In the genomic region with DNA sequence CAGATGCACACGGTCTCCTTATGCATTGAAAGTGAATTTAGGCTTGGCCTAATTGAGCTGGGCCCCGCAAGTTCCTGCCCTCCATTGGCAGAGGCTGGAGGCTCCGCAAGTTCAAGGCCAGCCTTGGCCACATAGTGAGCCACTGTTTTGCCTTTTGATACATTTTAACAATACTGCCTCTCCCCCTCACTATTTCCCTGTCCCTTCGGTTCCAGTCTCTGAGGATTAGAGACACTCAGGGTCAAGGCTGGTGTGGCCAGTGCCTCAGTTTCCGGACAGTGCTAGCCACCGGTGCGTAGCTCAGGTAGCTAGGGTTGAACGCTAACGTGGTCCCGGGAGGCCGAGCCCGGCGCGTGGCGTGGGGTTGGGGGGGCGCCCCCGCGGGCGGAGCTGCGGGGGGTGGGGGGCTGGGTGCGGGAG, we compare ENCODE assay signal across 7 mouse cellular contexts. TPM values are rescaled to one million over a fixed set of nuclear protein-coding genes. Genes with fewer than 3 reads are reported as not detected.
DNase-seq lines count a peak whose midpoint lies in the region; ATAC-seq and TF ChIP-seq lines count a peak whose summit lies in the region.

No protein-coding gene starts in this region.

- peaks cover 60% of the 10 kb centered on the region for H3K4me1 ChIP-seq in lung, embryonic 15.5 days
- H3K4me1 ChIP-seq in embryonic facial prominence, embryonic 10.5 days = peaks cover 74% of the 10 kb centered on the region
- H3K4me1 ChIP-seq in hindbrain, embryonic 16.5 days (ENCODE audit: control insufficient read depth, insufficient read depth, low read depth, low read length) = peaks cover 49% of the 10 kb centered on the region
- H3K4me1 ChIP-seq in midbrain, postnatal 0 days (ENCODE audit: insufficient read depth, low read length) = peaks cover 36% of the 10 kb centered on the region

- no peak for ATAC-seq in lung, embryonic 15.5 days (ENCODE audit: borderline replicate concordance, extremely low read depth, low FRiP score, low TSS enrichment)
- ATAC-seq in hindbrain, embryonic 16.5 days = no peak
- ATAC-seq in midbrain, postnatal 0 days (ENCODE audit: low FRiP score) = no peak

- H3K4me2 ChIP-seq in lung, embryonic 15.5 days = peak overlapping the region; percentile 81
- H3K4me2 ChIP-seq in hindbrain, embryonic 16.5 days (ENCODE audit: low read length) = peak overlapping the region; percentile 86
- H3K4me2 ChIP-seq in midbrain, postnatal 0 days (ENCODE audit: low read depth, low read length, poor library complexity, severe bottlenecking) = peak overlapping the region; percentile 96

- no peak for TF ChIP-seq CTCF in midbrain, postnatal 0 days (IDR thresholded peaks at IDR 0.05)

- H3K27ac ChIP-seq in lung, embryonic 15.5 days = peak overlapping the region; percentile 93
- H3K27ac ChIP-seq in embryonic facial prominence, embryonic 10.5 days (replicated peaks) = peak overlapping the region; percentile 99
- H3K27ac ChIP-seq in hindbrain, embryonic 16.5 days (ENCODE audit: low read depth, low read length) = peak overlapping the region; percentile 90
- H3K27ac ChIP-seq in midbrain, postnatal 0 days (ENCODE audit: low read depth, low read length) = peak overlapping the region; percentile 94

- no peaks in the 10 kb centered on the region for H3K9me3 ChIP-seq in lung, embryonic 15.5 days
- H3K9me3 ChIP-seq in embryonic facial prominence, embryonic 10.5 days = no peaks in the 10 kb centered on the region
- no peaks in the 10 kb centered on the region for H3K9me3 ChIP-seq in hindbrain, embryonic 16.5 days (ENCODE audit: control insufficient read depth, low read length)
- H3K9me3 ChIP-seq in midbrain, postnatal 0 days (ENCODE audit: low read length) = no peaks in the 10 kb centered on the region

- 8% methylated on average over 21 of the region's 21 CpGs for WGBS in lung, embryonic 15.5 days
- WGBS in embryonic facial prominence, embryonic 10.5 days = 7% methylated on average over 21 of the region's 21 CpGs
- WGBS in hindbrain, embryonic 16.5 days = 7% methylated on average over 20 of the region's 21 CpGs
- WGBS in midbrain, postnatal 0 days = 6% methylated on average over 20 of the region's 21 CpGs

- no peak for DNase-seq in lung, postnatal 25 days (ENCODE audit: low spot score)
- peak; percentile 50 for DNase-seq in embryonic facial prominence, embryonic 10.5 days (ENCODE audit: low spot score)
- peak; percentile 21 for DNase-seq in midbrain, postnatal 0 days (ENCODE audit: low spot score)
- no peak for DNase-seq in ovary, postnatal 10 days (ENCODE audit: low spot score)
- DNase-seq in gastrocnemius, adult 18-20 months (ENCODE audit: low spot score) = no peak

- H3K4me3 ChIP-seq in lung, embryonic 15.5 days = peak overlapping the region; percentile 81
- H3K4me3 ChIP-seq in embryonic facial prominence, embryonic 10.5 days = peak overlapping the region; percentile 90
- peak overlapping the region; percentile 83 for H3K4me3 ChIP-seq in hindbrain, embryonic 16.5 days (ENCODE audit: low read length)
- H3K4me3 ChIP-seq in midbrain, postnatal 0 days (ENCODE audit: low read depth, low read length) = peak overlapping the region; percentile 86

- peak overlapping the region; percentile 97 for H3K9ac ChIP-seq in lung, embryonic 15.5 days
- peak overlapping the region; percentile 100 for H3K9ac ChIP-seq in hindbrain, embryonic 16.5 days (ENCODE audit: low read depth, low read length)
- peak overlapping the region; percentile 100 for H3K9ac ChIP-seq in midbrain, postnatal 0 days (replicated peaks; ENCODE audit: low read length, poor library complexity, severe bottlenecking)

- no peaks in the 10 kb centered on the region for H3K36me3 ChIP-seq in lung, embryonic 15.5 days
- H3K36me3 ChIP-seq in embryonic facial prominence, embryonic 10.5 days (replicated peaks) = peaks cover 18% of the 10 kb centered on the region
- no peaks in the 10 kb centered on the region for H3K36me3 ChIP-seq in hindbrain, embryonic 16.5 days (ENCODE audit: control insufficient read depth, insufficient read depth, low read length)
- H3K36me3 ChIP-seq in midbrain, postnatal 0 days (ENCODE audit: insufficient read depth, low read length) = peaks cover 8% of the 10 kb centered on the region; the same call in 1 of the 2 replicates

- H3K27me3 ChIP-seq in lung, embryonic 15.5 days = no peaks in the 10 kb centered on the region
- H3K27me3 ChIP-seq in embryonic facial prominence, embryonic 10.5 days (replicated peaks; ENCODE audit: low read depth, poor library complexity, severe bottlenecking) = no peaks in the 10 kb centered on the region
- H3K27me3 ChIP-seq in hindbrain, embryonic 16.5 days (replicated peaks; ENCODE audit: control insufficient read depth, insufficient read depth, low read length) = no peaks in the 10 kb centered on the region
- no peaks in the 10 kb centered on the region for H3K27me3 ChIP-seq in midbrain, postnatal 0 days (ENCODE audit: insufficient read depth, low read length)

RNA-seq across cellular contexts. Expression of gene Src, which starts 5.5 kb away (rescaled TPM):
- 24.0 and 24.8 TPM in 2 replicates for polyA plus RNA-seq in lung, embryonic 15.5 days (2015; fragmentation: Nextera tagmentation; extraction: Ambion mirVana)
- polyA plus RNA-seq in embryonic facial prominence, embryonic 10.5 days (2016; fragmentation: Nextera tagmentation; extraction: Ambion mirVana) = 22.1 and 23.1 TPM in 2 replicates
- polyA plus RNA-seq in hindbrain, embryonic 16.5 days (2015; fragmentation: Nextera tagmentation; extraction: Ambion mirVana) = 26.5 and 29.9 TPM in 2 replicates
- total RNA-seq in midbrain, postnatal 0 days (2014; rRNA removed) = 129 and 137 TPM in 2 replicates
- polyA plus RNA-seq in midbrain, postnatal 0 days (2015; fragmentation: Nextera tagmentation; extraction: Ambion mirVana) = 26.1 and 26.6 TPM in 2 replicates
- total RNA-seq in gastrocnemius, adult 18-20 months (2021) = 1 to 10 TPM; 2.8 to 3.0 TPM

RNA-seq across cellular contexts. Expression of gene Manbal, which starts 56.3 kb away (rescaled TPM):
- polyA plus RNA-seq in lung, embryonic 15.5 days (2015; fragmentation: Nextera tagmentation; extraction: Ambion mirVana) = 83.9 and 89.4 TPM in 2 replicates
- 61.1 and 66.5 TPM in 2 replicates for polyA plus RNA-seq in embryonic facial prominence, embryonic 10.5 days (2016; fragmentation: Nextera tagmentation; extraction: Ambion mirVana)
- polyA plus RNA-seq in hindbrain, embryonic 16.5 days (2015; fragmentation: Nextera tagmentation; extraction: Ambion mirVana) = 120 and 123 TPM in 2 replicates
- 70.8 and 70.9 TPM in 2 replicates for total RNA-seq in midbrain, postnatal 0 days (2014; rRNA removed)
- 129 and 132 TPM in 2 replicates for polyA plus RNA-seq in midbrain, postnatal 0 days (2015; fragmentation: Nextera tagmentation; extraction: Ambion mirVana)
- total RNA-seq in gastrocnemius, adult 18-20 months (2021) = 10 to 100 TPM; 15.2 to 15.9 TPM

Comparison
In these comparisons a context has a peak if more than half of its experiments do, and no peak if none do; other contexts are left out.
1. DNase-seq: peak in embryonic facial prominence, embryonic 10.5 days (single experiment) and midbrain, postnatal 0 days (single experiment); none in lung, postnatal 25 days (single experiment), ovary, postnatal 10 days (single experiment) and gastrocnemius, adult 18-20 months (single experiment).
2. Peak in every context shown above with its lines, with median percentiles within 50 percentile points of each other: H3K27ac ChIP-seq, H3K4me2 ChIP-seq, H3K4me3 ChIP-seq and H3K9ac ChIP-seq.